Mouse (Mus musculus): ENCODE results near the gene Spef1. TPM values are rescaled to one million over a fixed set of nuclear protein-coding genes. Genes with fewer than 3 reads are reported as not detected.

Gene Spef1
- polyA plus RNA-seq, 1 experiment from 2014 or later: 9.3 TPM

GRCm38 (mm10) chr2:131129836-131130235 is 57.2 kb downstream of the Spef1 start:
- H3K27me3 ChIP-seq (ENCODE audit: control insufficient read depth, insufficient read depth, low read length): no peaks in the 10 kb centered on the region
- H3K9me3 ChIP-seq (ENCODE audit: control insufficient read depth, low read length): no peaks in the 10 kb centered on the region
- H3K4me2 ChIP-seq (ENCODE audit: low read depth, low read length, severe bottlenecking): no peak overlapping the region
- ATAC-seq (replicated peaks; ENCODE audit: low FRiP score) (no peak), DNase-seq (ENCODE audit: low spot score) (peak; percentile 47)
- H3K27ac ChIP-seq (ENCODE audit: low read depth, low read length): no peak overlapping the region
- no peak overlapping the region for H3K4me3 ChIP-seq (ENCODE audit: low read depth, low read length)
- peaks cover 9% of the 10 kb centered on the region; the same call in 1 of the 2 replicates for H3K4me1 ChIP-seq (replicated peaks; ENCODE audit: control insufficient read depth, insufficient read depth, low read length)
- WGBS: 82% methylated on average over 5 of the region's 5 CpGs
- H3K9ac ChIP-seq (ENCODE audit: low read length): no peak overlapping the region
- H3K36me3 ChIP-seq (ENCODE audit: control insufficient read depth, insufficient read depth, low read length): no peaks in the 10 kb centered on the region

GRCm38 (mm10) chr2:131128636-131129157 is 58.4 kb downstream of the Spef1 start:
- 91% methylated on average over 3 of the region's 3 CpGs for WGBS

GRCm38 (mm10) chr2:131128211-131128610 is 58.9 kb downstream of the Spef1 start:
- WGBS: 87% methylated on average over 5 of the region's 5 CpGs
- Histone ChIP-seq H3K27me3 (ENCODE audit: control insufficient read depth, insufficient read depth, low read length) (no peaks in the 10 kb centered on the region), H3K4me1 (replicated peaks; ENCODE audit: control insufficient read depth, insufficient read depth, low read length) (peaks cover 9% of the 10 kb centered on the region; the same call in 1 of the 2 replicates), H3K36me3 (ENCODE audit: control insufficient read depth, insufficient read depth, low read length) (no peaks in the 10 kb centered on the region), H3K27ac (ENCODE audit: low read depth, low read length) (no peak overlapping the region), H3K9me3 (ENCODE audit: control insufficient read depth, low read length) (no peaks in the 10 kb centered on the region), H3K4me3 (ENCODE audit: low read depth, low read length) (peak overlapping the region; percentile 45; the same call in 1 of the 2 replicates), H3K4me2 (ENCODE audit: low read depth, low read length, severe bottlenecking) (peak overlapping the region; percentile 87; the same call in 1 of the 2 replicates), H3K9ac (ENCODE audit: low read length) (no peak overlapping the region)
- no peak for ATAC-seq (replicated peaks; ENCODE audit: low FRiP score)
- DNase-seq (ENCODE audit: low spot score): no peak

More at GRCm38 (mm10) chr2:131128636-131129157, 58.4 kb downstream of the Spef1 start:
- H3K4me3 ChIP-seq (ENCODE audit: low read depth, low read length): no peak overlapping the region; the same call in 1 of the 2 replicates
- ATAC-seq (replicated peaks; ENCODE audit: low FRiP score): no peak
- DNase-seq (ENCODE audit: low spot score): no peak
- no peak overlapping the region for H3K27ac ChIP-seq (ENCODE audit: low read depth, low read length)
- no peak overlapping the region for H3K4me2 ChIP-seq (ENCODE audit: low read depth, low read length, severe bottlenecking)
- peaks cover 9% of the 10 kb centered on the region; the same call in 1 of the 2 replicates for H3K4me1 ChIP-seq (replicated peaks; ENCODE audit: control insufficient read depth, insufficient read depth, low read length)
- no peaks in the 10 kb centered on the region for H3K9me3 ChIP-seq (ENCODE audit: control insufficient read depth, low read length)
- H3K27me3 ChIP-seq (ENCODE audit: control insufficient read depth, insufficient read depth, low read length): no peaks in the 10 kb centered on the region
- H3K9ac ChIP-seq (ENCODE audit: low read length): no peak overlapping the region
- no peaks in the 10 kb centered on the region for H3K36me3 ChIP-seq (ENCODE audit: control insufficient read depth, insufficient read depth, low read length)

GRCm38 (mm10) chr2:131127161-131127730 is 59.8 kb downstream of the Spef1 start, which contains the start of gene Hspa12b:
TSS of gene Hspa12b (plus strand) at chr2:131127280.
- Histone ChIP-seq H3K4me1 (replicated peaks; ENCODE audit: control insufficient read depth, insufficient read depth, low read length) (peaks cover 9% of the 10 kb centered on the region; the same call in 1 of the 2 replicates), H3K9ac (ENCODE audit: low read length) (peak within 1 kb of the TSS; percentile 63), H3K36me3 (ENCODE audit: control insufficient read depth, insufficient read depth, low read length) (no peaks in the 10 kb centered on the region), H3K4me2 (ENCODE audit: low read depth, low read length, severe bottlenecking) (peak within 1 kb of the TSS; percentile 87), H3K27ac (ENCODE audit: low read depth, low read length) (0 out of 2 replicates have a peak within 1 kb of the TSS, but pooled peaks have one; percentile 5), H3K4me3 (ENCODE audit: low read depth, low read length) (peak within 1 kb of the TSS; percentile 45), H3K9me3 (ENCODE audit: control insufficient read depth, low read length) (no peaks in the 10 kb centered on the region), H3K27me3 (ENCODE audit: control insufficient read depth, insufficient read depth, low read length) (no peaks in the 10 kb centered on the region)
- DNase-seq (ENCODE audit: low spot score) (peak; percentile 82), ATAC-seq (replicated peaks; ENCODE audit: low FRiP score) (peak; percentile 88)
- under 1% methylated on average over 21 of the region's 28 CpGs for WGBS

GRCm38 (mm10) chr2:131125964-131126815 is 60.9 kb downstream of the Spef1 start:
- no peaks in the 10 kb centered on the region for H3K27me3 ChIP-seq (ENCODE audit: control insufficient read depth, insufficient read depth, low read length)
- no peaks in the 10 kb centered on the region for H3K9me3 ChIP-seq (ENCODE audit: control insufficient read depth, low read length)
- DNase-seq (ENCODE audit: low spot score): no peak
- no peak overlapping the region for H3K9ac ChIP-seq (ENCODE audit: low read length)
- peaks cover 9% of the 10 kb centered on the region; the same call in 1 of the 2 replicates for H3K4me1 ChIP-seq (replicated peaks; ENCODE audit: control insufficient read depth, insufficient read depth, low read length)
- 45% methylated on average over 9 of the region's 9 CpGs for WGBS
- no peak overlapping the region for H3K4me3 ChIP-seq (ENCODE audit: low read depth, low read length)
- ATAC-seq (replicated peaks; ENCODE audit: low FRiP score): no peak
- 0 out of 2 replicates have a peak overlapping the region, but pooled peaks have one; percentile 87 for H3K4me2 ChIP-seq (ENCODE audit: low read depth, low read length, severe bottlenecking)
- no peaks in the 10 kb centered on the region for H3K36me3 ChIP-seq (ENCODE audit: control insufficient read depth, insufficient read depth, low read length)
- H3K27ac ChIP-seq (ENCODE audit: low read depth, low read length): no peak overlapping the region

- Histone ChIP-seq H3K27me3 (ENCODE audit: control insufficient read depth, insufficient read depth, low read length) (no peaks in the 10 kb centered on the region), H3K4me2 (ENCODE audit: low read depth, low read length, severe bottlenecking) (no peak overlapping the region), H3K4me1 (replicated peaks; ENCODE audit: control insufficient read depth, insufficient read depth, low read length) (peaks cover 9% of the 10 kb centered on the region; the same call in 1 of the 2 replicates), H3K9me3 (ENCODE audit: control insufficient read depth, low read length) (no peaks in the 10 kb centered on the region), H3K36me3 (ENCODE audit: control insufficient read depth, insufficient read depth, low read length) (no peaks in the 10 kb centered on the region), H3K4me3 (ENCODE audit: low read depth, low read length) (no peak overlapping the region), H3K9ac (ENCODE audit: low read length) (no peak overlapping the region), H3K27ac (ENCODE audit: low read depth, low read length) (no peak overlapping the region)
- DNase-seq (ENCODE audit: low spot score) (no peak), ATAC-seq (replicated peaks; ENCODE audit: low FRiP score) (no peak)
- WGBS: 84% methylated on average over 9 of the region's 9 CpGs
Observed at GRCm38 (mm10) chr2:131125157-131125963, 61.7 kb downstream of the Spef1 start.

GRCm38 (mm10) chr2:131124166-131124565 is 62.9 kb downstream of the Spef1 start:
- Histone ChIP-seq H3K4me1 (replicated peaks; ENCODE audit: control insufficient read depth, insufficient read depth, low read length) (peaks cover 9% of the 10 kb centered on the region; the same call in 1 of the 2 replicates), H3K9ac (ENCODE audit: low read length) (no peak overlapping the region), H3K9me3 (ENCODE audit: control insufficient read depth, low read length) (no peaks in the 10 kb centered on the region), H3K36me3 (ENCODE audit: control insufficient read depth, insufficient read depth, low read length) (no peaks in the 10 kb centered on the region), H3K4me3 (ENCODE audit: low read depth, low read length) (no peak overlapping the region), H3K27ac (ENCODE audit: low read depth, low read length) (no peak overlapping the region), H3K4me2 (ENCODE audit: low read depth, low read length, severe bottlenecking) (no peak overlapping the region), H3K27me3 (ENCODE audit: control insufficient read depth, insufficient read depth, low read length) (no peaks in the 10 kb centered on the region)
- 83% methylated on average over 3 of the region's 3 CpGs for WGBS
- ATAC-seq (replicated peaks; ENCODE audit: low FRiP score) (no peak), DNase-seq (ENCODE audit: low spot score) (no peak)

Data from forebrain, embryonic 11.5 days (tissue).